Mouse (Mus musculus) embryonic facial prominence, embryonic 15.5 days (tissue): ENCODE data around the gene AI593442. TPM values are rescaled to one million over a fixed set of nuclear protein-coding genes. Genes with fewer than 3 reads are reported as not detected.

Experiments
- ATAC-seq: fragments of 200-750 bp; cut with Nextera tagmentation; 2 replicates; pipeline ENCODE4 v1.8.0; 2017; ENCODE audit warnings: low read depth, moderate TSS enrichment; ENCODE audit not compliant: insufficient number of reproducible peaks, low FRiP score, low TSS enrichment
- H3K27ac ChIP-seq: fragments of 300-500 bp; sonication (generic); replicated peaks from 2 replicates; pipeline ENCODE4 v1.5.1; 2015; ENCODE audit warnings: mild to moderate bottlenecking, inconsistent platforms
- H3K27me3 ChIP-seq: fragments of 300-500 bp; sonication (generic); 2 replicates; pipeline ENCODE4 v1.6.1; 2015; ENCODE audit warnings: inconsistent platforms
- H3K36me3 ChIP-seq: fragments of 300-500 bp; sonication (generic); 2 replicates; pipeline ENCODE4 v1.6.1; 2015; ENCODE audit warnings: mild to moderate bottlenecking, inconsistent platforms
- H3K4me1 ChIP-seq: fragments of 300-500 bp; sonication (generic); 2 replicates; pipeline ENCODE4 v1.6.1; 2015; ENCODE audit warnings: inconsistent platforms
- H3K4me2 ChIP-seq: fragments of 300-500 bp; sonication (generic); replicated peaks from 2 replicates; pipeline ENCODE4 v1.6.1; 2015; ENCODE audit warnings: mild to moderate bottlenecking, inconsistent platforms
- H3K4me3 ChIP-seq: fragments of 300-500 bp; sonication (generic); replicated peaks from 2 replicates; pipeline ENCODE4 v1.5.1; 2015; ENCODE audit warnings: mild to moderate bottlenecking, inconsistent platforms
- H3K9ac ChIP-seq: fragments of 300-500 bp; sonication (generic); 2 replicates; pipeline ENCODE4 v1.6.1; 2015; ENCODE audit warnings: inconsistent platforms
- H3K9me3 ChIP-seq: fragments of 300-500 bp; sonication (generic); replicated peaks from 2 replicates; pipeline ENCODE4 v1.6.1; 2016; ENCODE audit warnings: inconsistent platforms
- WGBS: fragments of 180-500 bp; shearing (Covaris S2); methylation state at CpG from one replicate; pipeline ENCODE4 v1.1.7; 2015; 5-methylcytosine and 5-hydroxymethylcytosine counted together
- polyA plus RNA-seq: library from polyadenylated mRNA; unstranded; fragments of >200 nt; fragmentation: Nextera tagmentation; extraction: Ambion mirVana; gene quantifications from 2 replicates; pipeline ENCODE4 v1.2.1, GENCODE M21; 2015

Gene AI593442
- 2.8 and 3.2 TPM in 2 replicates for polyA plus RNA-seq

GRCm38 (mm10) chr9:52679362-52679947 is at the start of gene AI593442:
TSS of gene AI593442 (minus strand) at chr9:52679780.
- no peak; the same call in 1 of the 2 replicates for ATAC-seq
- peak within 1 kb of the TSS; percentile 83 for H3K4me2 ChIP-seq
- peaks cover 50% of the 10 kb centered on the region for H3K27me3 ChIP-seq
- peak within 1 kb of the TSS; percentile 50 for H3K4me3 ChIP-seq
- no peak within 1 kb of the TSS for H3K27ac ChIP-seq
- no peak within 1 kb of the TSS for H3K9ac ChIP-seq
- no peaks in the 10 kb centered on the region for H3K36me3 ChIP-seq
- WGBS, result 0% methylated on average over 26 of the region's 27 CpGs
- no peaks in the 10 kb centered on the region for H3K9me3 ChIP-seq
- H3K4me1 ChIP-seq, result peaks cover 25% of the 10 kb centered on the region

- Histone ChIP-seq H3K9me3 (no peaks in the 10 kb centered on the region), H3K4me1 (no peaks in the 10 kb centered on the region), H3K27ac (no peak overlapping the region), H3K4me3 (no peak overlapping the region), H3K4me2 (no peak overlapping the region), H3K9ac (no peak overlapping the region), H3K36me3 (no peaks in the 10 kb centered on the region), H3K27me3 (no peaks in the 10 kb centered on the region)
- no peak for ATAC-seq
- WGBS, result 79% methylated on average over 5 of the region's 5 CpGs
Measured at GRCm38 (mm10) chr9:52728806-52729205, 49.2 kb upstream of the AI593442 start.

- WGBS, result 82% methylated on average over 1 of the region's 1 CpGs
Measured at GRCm38 (mm10) chr9:52722626-52723025, 43.0 kb upstream of the AI593442 start.

GRCm38 (mm10) chr9:52719562-52719961 is 40.0 kb upstream of the AI593442 start:
- H3K4me3 ChIP-seq, result no peak overlapping the region
- ATAC-seq, result no peak
- H3K4me2 ChIP-seq, result no peak overlapping the region
- H3K27ac ChIP-seq, result no peak overlapping the region
- no peaks in the 10 kb centered on the region for H3K4me1 ChIP-seq
- H3K36me3 ChIP-seq, result no peaks in the 10 kb centered on the region
- H3K27me3 ChIP-seq, result no peaks in the 10 kb centered on the region
- WGBS, result 64% methylated on average over 2 of the region's 2 CpGs
- no peak overlapping the region for H3K9ac ChIP-seq
- no peaks in the 10 kb centered on the region for H3K9me3 ChIP-seq

More at GRCm38 (mm10) chr9:52722626-52723025, 43.0 kb upstream of the AI593442 start:
- Histone ChIP-seq H3K9me3 (no peaks in the 10 kb centered on the region), H3K4me1 (no peaks in the 10 kb centered on the region), H3K36me3 (no peaks in the 10 kb centered on the region), H3K4me2 (no peak overlapping the region), H3K27ac (no peak overlapping the region), H3K27me3 (no peaks in the 10 kb centered on the region), H3K9ac (no peak overlapping the region), H3K4me3 (no peak overlapping the region)
- no peak for ATAC-seq

GRCm38 (mm10) chr9:52680036-52680435 is 456 bp upstream of the AI593442 start:
- no peak overlapping the region for H3K9ac ChIP-seq
- no peak overlapping the region for H3K4me3 ChIP-seq
- H3K27me3 ChIP-seq, result peaks cover 50% of the 10 kb centered on the region
- WGBS, result 64% methylated on average over 5 of the region's 5 CpGs
- H3K27ac ChIP-seq, result no peak overlapping the region
- peaks cover 25% of the 10 kb centered on the region for H3K4me1 ChIP-seq
- no peaks in the 10 kb centered on the region for H3K9me3 ChIP-seq
- H3K36me3 ChIP-seq, result no peaks in the 10 kb centered on the region
- no peak for ATAC-seq
- no peak overlapping the region for H3K4me2 ChIP-seq

- Histone ChIP-seq H3K4me3 (peak overlapping the region; percentile 50), H3K27me3 (peaks cover 50% of the 10 kb centered on the region), H3K36me3 (no peaks in the 10 kb centered on the region), H3K27ac (no peak overlapping the region), H3K4me1 (peaks cover 25% of the 10 kb centered on the region), H3K9me3 (no peaks in the 10 kb centered on the region), H3K4me2 (peak overlapping the region; percentile 83), H3K9ac (no peak overlapping the region)
- WGBS, result 2% methylated on average over 10 of the region's 10 CpGs
- no peak for ATAC-seq
Measured at GRCm38 (mm10) chr9:52678839-52679215, 753 bp downstream of the AI593442 start.

- H3K9ac ChIP-seq, result no peak overlapping the region
- H3K27ac ChIP-seq, result no peak overlapping the region
- peaks cover 50% of the 10 kb centered on the region for H3K27me3 ChIP-seq
- ATAC-seq, result no peak
- no peaks in the 10 kb centered on the region for H3K9me3 ChIP-seq
- H3K4me1 ChIP-seq, result peaks cover 25% of the 10 kb centered on the region
- H3K36me3 ChIP-seq, result no peaks in the 10 kb centered on the region
- peak overlapping the region; percentile 83 for H3K4me2 ChIP-seq
- peak overlapping the region; percentile 50 for H3K4me3 ChIP-seq
- under 1% methylated on average over 28 of the region's 28 CpGs for WGBS
Measured at GRCm38 (mm10) chr9:52678179-52678838, 1.3 kb downstream of the AI593442 start.

GRCm38 (mm10) chr9:52676587-52676986 is 3.0 kb downstream of the AI593442 start:
- 16% methylated on average over 4 of the region's 4 CpGs for WGBS
- Histone ChIP-seq H3K9ac (no peak overlapping the region), H3K27me3 (peaks cover 48% of the 10 kb centered on the region), H3K36me3 (no peaks in the 10 kb centered on the region), H3K27ac (no peak overlapping the region), H3K4me2 (no peak overlapping the region), H3K4me3 (no peak overlapping the region), H3K4me1 (peaks cover 25% of the 10 kb centered on the region), H3K9me3 (no peaks in the 10 kb centered on the region)
- ATAC-seq, result no peak

- Histone ChIP-seq H3K4me1 (peaks cover 25% of the 10 kb centered on the region), H3K27me3 (peaks cover 43% of the 10 kb centered on the region), H3K27ac (no peak overlapping the region)
Measured at GRCm38 (mm10) chr9:52675937-52676336, 3.6 kb downstream of the AI593442 start.

GRCm38 (mm10) chr9:52661422-52661821 is 18.2 kb downstream of the AI593442 start:
- Histone ChIP-seq H3K4me2 (no peak overlapping the region), H3K27ac (no peak overlapping the region), H3K9ac (no peak overlapping the region), H3K9me3 (no peaks in the 10 kb centered on the region), H3K4me1 (no peaks in the 10 kb centered on the region), H3K27me3 (no peaks in the 10 kb centered on the region), H3K4me3 (no peak overlapping the region), H3K36me3 (no peaks in the 10 kb centered on the region)
- 75% methylated on average over 3 of the region's 3 CpGs for WGBS
- no peak for ATAC-seq

More at GRCm38 (mm10) chr9:52675937-52676336, 3.6 kb downstream of the AI593442 start:
- H3K9me3 ChIP-seq, result no peaks in the 10 kb centered on the region
- no peak overlapping the region for H3K4me3 ChIP-seq
- ATAC-seq, result no peak
- H3K4me2 ChIP-seq, result no peak overlapping the region
- WGBS, result 65% methylated on average over 3 of the region's 3 CpGs
- no peak overlapping the region for H3K9ac ChIP-seq
- no peaks in the 10 kb centered on the region for H3K36me3 ChIP-seq

GRCm38 (mm10) chr9:52650341-52650951 is 29.1 kb downstream of the AI593442 start:
- ATAC-seq, result no peak
- Histone ChIP-seq H3K4me2 (no peak overlapping the region), H3K27ac (no peak overlapping the region), H3K27me3 (no peaks in the 10 kb centered on the region), H3K36me3 (no peaks in the 10 kb centered on the region), H3K4me1 (0 out of 2 replicates have a peak, but pooled peaks cover 4% of the 10 kb centered on the region), H3K9me3 (no peaks in the 10 kb centered on the region), H3K4me3 (no peak overlapping the region), H3K9ac (no peak overlapping the region)
- 59% methylated on average over 5 of the region's 5 CpGs for WGBS
